Mouse (Mus musculus) MEL (cell line): ENCODE measurements around the gene Gm20388. TPM values are rescaled to one million over a fixed set of nuclear protein-coding genes. Genes with fewer than 3 reads are reported as not detected.

Experiments
- DNase-seq: peaks from one replicate; pipeline ENCODE4 v3.0.0; 2011; ENCODE audit warnings: low read depth, low spot score
- H3K27ac ChIP-seq: 2 replicates; pipeline ENCODE4 v1.5.1; 2012; ENCODE audit warnings: low read depth, mild to moderate bottlenecking, control low read depth, low read length, moderate library complexity; ENCODE audit not compliant: control insufficient read depth
- H3K27me3 ChIP-seq, 2 experiments: fragments of 150-350 bp in 1 of 2; sonication (generic) in 1 of 2; 2 replicates each; pipeline ENCODE4 v1.6.1; 2012; ENCODE audit warnings: low read length in 2 of 2, mild to moderate bottlenecking in 2 of 2, improper control_type of control experiment in 1 of 2, moderate library complexity in 1 of 2; ENCODE audit not compliant: insufficient read depth in 2 of 2, control insufficient read depth in 1 of 2
- H3K36me3 ChIP-seq, 2 experiments: 2 replicates each; pipeline ENCODE4 v1.6.1; 2012 to 2014; ENCODE audit warnings: low read length in 2 of 2, improper control_type of control experiment in 1 of 2, inconsistent platforms in 1 of 2, mild to moderate bottlenecking in 1 of 2; ENCODE audit not compliant: insufficient read depth in 2 of 2, control insufficient read depth in 1 of 2
- H3K4me1 ChIP-seq, 2 experiments: fragments of 150-350 bp in 1 of 2; sonication (generic) in 1 of 2; 2 replicates each; pipeline ENCODE4 v1.6.1; 2012; ENCODE audit warnings: low read length in 2 of 2, improper control_type of control experiment in 1 of 2, mild to moderate bottlenecking in 1 of 2; ENCODE audit not compliant: insufficient read depth in 2 of 2, control insufficient read depth in 1 of 2
- H3K4me3 ChIP-seq, 2 experiments: fragments of 150-350 bp in 1 of 2; sonication (generic) in 1 of 2; 2 replicates each; pipeline ENCODE4 v1.5.1; 2012; ENCODE audit warnings: low read depth in 2 of 2, low read length in 2 of 2, mild to moderate bottlenecking in 2 of 2, moderate library complexity in 2 of 2, control low read depth in 1 of 2, improper control_type of control experiment in 1 of 2; ENCODE audit not compliant: control insufficient read depth in 1 of 2, insufficient read depth in 1 of 2
- H3K79me2 ChIP-seq: 2 replicates; pipeline ENCODE4 v1.6.1; 2012; ENCODE audit warnings: mild to moderate bottlenecking, low read length, moderate library complexity; ENCODE audit not compliant: control insufficient read depth, poor library complexity, insufficient read depth
- H3K9ac ChIP-seq: 2 replicates; pipeline ENCODE4 v1.6.1; 2012; ENCODE audit warnings: low read depth, mild to moderate bottlenecking, control low read depth, low read length, moderate library complexity; ENCODE audit not compliant: control insufficient read depth, poor library complexity, severe bottlenecking
- H3K9me3 ChIP-seq: fragments of 150-350 bp; sonication (generic); replicated peaks from 2 replicates; pipeline ENCODE4 v1.6.1; 2012; ENCODE audit warnings: mild to moderate bottlenecking, low read length, improper control_type of control experiment, moderate library complexity; ENCODE audit not compliant: insufficient read depth
- CTCF ChIP-seq, 3 experiments: IDR thresholded peaks in 2 of 3; conservative IDR thresholded peaks in 1 of 3; 2 replicates each; pipeline ENCODE4 v1.5.1; 2011 to 2012; ENCODE audit warnings: low read length in 3 of 3, low read depth in 2 of 3, mild to moderate bottlenecking in 2 of 3, improper control_type of control experiment in 1 of 3, inconsistent platforms in 1 of 3, mixed read lengths in 1 of 3, moderate library complexity in 1 of 3; ENCODE audit not compliant: control insufficient read depth in 1 of 3, insufficient read depth in 1 of 3, poor library complexity in 1 of 3, severe bottlenecking in 1 of 3
- E2F4 ChIP-seq: IDR thresholded peaks from 2 replicates; pipeline ENCODE4 v1.6.1; 2011; ENCODE audit warnings: low read depth, low read length, improper control_type of control experiment, borderline replicate concordance
- ELF1 ChIP-seq: IDR thresholded peaks from 2 replicates; pipeline ENCODE4 v1.6.1; 2014; ENCODE audit warnings: low read depth, mild to moderate bottlenecking, inconsistent platforms, low read length, improper control_type of control experiment, moderate library complexity
- GABPA ChIP-seq: IDR thresholded peaks from 2 replicates; pipeline ENCODE4 v1.6.1; 2012; ENCODE audit warnings: low read depth, mild to moderate bottlenecking, inconsistent platforms, low read length, improper control_type of control experiment, moderate library complexity
- JUND ChIP-seq: IDR thresholded peaks from 2 replicates; pipeline ENCODE4 v1.6.1; 2011; ENCODE audit warnings: low read depth, mild to moderate bottlenecking, improper control_type of control experiment, low read length
- KAT2A ChIP-seq: conservative IDR thresholded peaks from 2 replicates; pipeline ENCODE4 v1.6.1; 2012; ENCODE audit warnings: low read depth, low read length, improper control_type of control experiment, inconsistent platforms
- MAFK ChIP-seq: IDR thresholded peaks from 2 replicates; pipeline ENCODE4 v1.6.1; 2011; ENCODE audit warnings: low read depth, mild to moderate bottlenecking, low read length, improper control_type of control experiment, borderline replicate concordance
- MAX ChIP-seq: IDR thresholded peaks from 2 replicates; pipeline ENCODE4 v1.6.1; 2011; ENCODE audit warnings: low read length, improper control_type of control experiment
- MEF2A ChIP-seq: IDR thresholded peaks from 2 replicates; pipeline ENCODE4 v1.6.1; 2014; ENCODE audit warnings: low read depth, mild to moderate bottlenecking, inconsistent platforms, low read length, improper control_type of control experiment; ENCODE audit not compliant: poor library complexity, insufficient replicate concordance, severe bottlenecking; ENCODE audit errors: extremely low read depth
- MXI1 ChIP-seq: IDR thresholded peaks from 2 replicates; pipeline ENCODE4 v1.6.1; 2011; ENCODE audit warnings: mild to moderate bottlenecking, low read depth, low read length, improper control_type of control experiment
- MYC ChIP-seq: IDR thresholded peaks from 2 replicates; pipeline ENCODE4 v1.6.1; 2011; ENCODE audit warnings: low read depth, mild to moderate bottlenecking, low read length, improper control_type of control experiment, moderate library complexity
- NELFE ChIP-seq: IDR thresholded peaks from 2 replicates; pipeline ENCODE4 v1.6.1; 2011; ENCODE audit warnings: low read depth, low read length, improper control_type of control experiment
- NRF1 ChIP-seq: IDR thresholded peaks from 2 replicates; pipeline ENCODE4 v1.6.1; 2014; ENCODE audit warnings: low read depth, mild to moderate bottlenecking, inconsistent platforms, low read length, improper control_type of control experiment, moderate library complexity; ENCODE audit not compliant: poor library complexity, insufficient read depth, severe bottlenecking
- POLR2AphosphoS2 ChIP-seq: IDR thresholded peaks from 2 replicates; pipeline ENCODE4 v1.6.1; 2011; ENCODE audit warnings: low read length, improper control_type of control experiment
- RAD21 ChIP-seq: IDR thresholded peaks from 2 replicates; pipeline ENCODE4 v1.6.1; 2011; ENCODE audit warnings: mild to moderate bottlenecking, low read depth, low read length, improper control_type of control experiment
- TAL1 ChIP-seq: IDR thresholded peaks from 2 replicates; pipeline ENCODE4 v1.6.1; 2012; ENCODE audit warnings: mild to moderate bottlenecking, inconsistent platforms, low read length, moderate library complexity, mixed read lengths
- UBTF ChIP-seq: IDR thresholded peaks from 2 replicates; pipeline ENCODE4 v1.6.1; 2012; ENCODE audit warnings: low read depth, mild to moderate bottlenecking, inconsistent platforms, low read length, improper control_type of control experiment, moderate library complexity, borderline replicate concordance; ENCODE audit not compliant: insufficient read depth
- ZC3H11A ChIP-seq: IDR thresholded peaks from 2 replicates; pipeline ENCODE4 v1.6.1; 2012; ENCODE audit warnings: low read depth, mild to moderate bottlenecking, inconsistent platforms, low read length, improper control_type of control experiment
- ZKSCAN1 ChIP-seq: IDR thresholded peaks from 2 replicates; pipeline ENCODE4 v1.6.1; 2012; ENCODE audit warnings: low read depth, mild to moderate bottlenecking, inconsistent platforms, low read length, improper control_type of control experiment, moderate library complexity
- ZMIZ1 ChIP-seq: IDR thresholded peaks from 2 replicates; pipeline ENCODE4 v1.6.1; 2012; ENCODE audit warnings: low read depth, mild to moderate bottlenecking, inconsistent platforms, low read length, improper control_type of control experiment, moderate library complexity
- polyA plus RNA-seq, 2 experiments: library from polyadenylated mRNA; stranded (reverse) in 1 of 2; unstranded in 1 of 2; fragments of >175 nt in 1 of 2; fragments of >200 nt in 1 of 2; gene quantifications; 2 replicates each; pipeline versions ENCODE4 v1.2.1 to v1.2.4; 2012; ENCODE audit warnings: low replicate concordance in 2 of 2, low read depth in 1 of 2; ENCODE audit not compliant: insufficient read length in 2 of 2, insufficient read depth in 1 of 2, missing spikeins in 1 of 2
- total RNA-seq: library from RNA; depleted of rRNA; stranded (reverse); fragments of 300-350 nt; gene quantifications from 2 replicates; pipeline ENCODE4 v1.2.3, GENCODE M21; 2012

The Gm20388 gene
- total and polyA plus RNA-seq, 3 experiments: 11.1 to 17.8 TPM; not detected in 1

DNA sequence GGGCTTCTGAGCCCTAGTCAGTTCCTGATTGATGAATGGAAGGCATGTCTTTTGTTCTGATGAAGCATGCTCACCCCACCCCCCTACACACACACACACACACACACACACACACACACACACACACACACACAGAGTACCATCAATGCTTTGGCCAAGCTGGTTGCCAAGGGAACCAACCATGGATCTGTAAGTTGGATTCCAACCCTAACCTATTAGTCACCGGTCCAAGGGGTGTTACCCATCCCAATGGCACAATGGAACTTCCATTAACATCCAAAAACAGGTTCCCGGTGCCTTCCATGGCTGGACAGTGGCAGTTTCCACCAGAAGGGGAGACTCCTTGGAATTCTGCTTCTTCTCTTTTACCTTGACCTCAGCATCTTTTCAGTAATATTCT, 3808.1 kb downstream of the Gm20388 start:
- H3K36me3 ChIP-seq: no peaks in the 10 kb centered on the region
- no peaks in the 10 kb centered on the region for H3K9me3 ChIP-seq
- no peak overlapping the region for H3K4me3 ChIP-seq
- no peak overlapping the region for H3K27ac ChIP-seq
- TF ChIP-seq ELF1 (no peak), KAT2A (no peak), TAL1 (no peak), MAFK (no peak), E2F4 (no peak), UBTF (no peak), ZKSCAN1 (no peak), MEF2A (no peak)
- peaks cover 0 to 4% of the 10 kb centered on the region in 2 experiments; a peak in 1 of 4 replicates for H3K4me1 ChIP-seq
- no peak for DNase-seq
- no peaks in the 10 kb centered on the region; a peak in 1 of 4 replicates for H3K27me3 ChIP-seq
- H3K79me2 ChIP-seq: no peaks in the 10 kb centered on the region
- no peak overlapping the region for H3K9ac ChIP-seq

DNA sequence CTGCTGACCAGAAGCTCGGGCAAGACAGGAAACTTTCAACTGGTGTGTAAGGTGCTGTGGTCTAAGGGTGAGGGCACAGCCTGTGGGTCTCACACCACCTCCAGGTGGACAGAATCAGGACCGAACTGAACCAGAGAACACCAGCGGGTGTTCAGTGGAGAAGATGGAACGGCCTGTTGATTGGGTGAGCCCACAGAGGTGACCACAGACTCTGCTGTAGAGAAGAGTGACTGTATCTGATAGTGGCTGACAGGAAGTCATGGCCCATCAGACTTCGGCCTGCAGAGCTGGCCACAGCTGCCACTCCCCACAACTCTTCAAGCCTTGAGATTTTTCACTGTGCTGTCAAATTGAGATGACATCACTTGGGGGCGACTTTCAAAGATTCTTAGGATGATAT, 3808.6 kb downstream of the Gm20388 start:
- no peaks in the 10 kb centered on the region for H3K36me3 ChIP-seq
- H3K9ac ChIP-seq: no peak overlapping the region
- H3K4me3 ChIP-seq: no peak overlapping the region
- TF ChIP-seq ELF1 (no peak), JUND (no peak), ZMIZ1 (no peak), NRF1 (no peak), NELFE (no peak), MYC (no peak), ZC3H11A (no peak), CTCF (IDR thresholded peaks at IDR 0.05 in 2 of 3, conservative IDR thresholded peaks at IDR 0.05 in 1 of 3; ENCODE audit: control insufficient read depth in 1 of 3, insufficient read depth in 1 of 3, low read depth in 2 of 3, low read length in 3 of 3, poor library complexity in 1 of 3, severe bottlenecking in 1 of 3) (no peak), MEF2A (no peak), POLR2AphosphoS2 (no peak), MAX (no peak), MAFK (no peak), MXI1 (no peak), GABPA (no peak), RAD21 (no peak)
- H3K27me3 ChIP-seq: no peaks in the 10 kb centered on the region; a peak in 1 of 4 replicates
- H3K4me1 ChIP-seq: peaks cover 0 to 4% of the 10 kb centered on the region in 2 experiments; a peak in 1 of 4 replicates
- no peaks in the 10 kb centered on the region for H3K79me2 ChIP-seq
- no peak for DNase-seq
- no peaks in the 10 kb centered on the region for H3K9me3 ChIP-seq
- no peak overlapping the region for H3K27ac ChIP-seq
